Mouse (Mus musculus) olfactory bulb, adult 2 months (tissue): Measurements from ENCODE around the gene Gm10142.

ENCODE experiments used
- CTCF ChIP-seq: fragments of 200-500 bp; IDR thresholded peaks from 2 replicates; pipeline ENCODE4 v1.5.1; 2012; ENCODE audit warnings: low read depth, mild to moderate bottlenecking, low read length, moderate library complexity; ENCODE audit not compliant: insufficient read depth
- POLR2A ChIP-seq: fragments of 200-500 bp; IDR thresholded peaks from 2 replicates; pipeline ENCODE4 v1.6.1; 2012; ENCODE audit warnings: mild to moderate bottlenecking, low read depth, low read length, moderate library complexity; ENCODE audit not compliant: insufficient read depth

- TF ChIP-seq CTCF (no peak), POLR2A (no peak)
These were observed 31.4 kb upstream of the Gm10142 start for GRCm38 (mm10) chr10:77684181-77684580.
